Mouse (Mus musculus): ENCODE measurements around the gene Nrbf2.

The Nrbf2 gene

DNA sequence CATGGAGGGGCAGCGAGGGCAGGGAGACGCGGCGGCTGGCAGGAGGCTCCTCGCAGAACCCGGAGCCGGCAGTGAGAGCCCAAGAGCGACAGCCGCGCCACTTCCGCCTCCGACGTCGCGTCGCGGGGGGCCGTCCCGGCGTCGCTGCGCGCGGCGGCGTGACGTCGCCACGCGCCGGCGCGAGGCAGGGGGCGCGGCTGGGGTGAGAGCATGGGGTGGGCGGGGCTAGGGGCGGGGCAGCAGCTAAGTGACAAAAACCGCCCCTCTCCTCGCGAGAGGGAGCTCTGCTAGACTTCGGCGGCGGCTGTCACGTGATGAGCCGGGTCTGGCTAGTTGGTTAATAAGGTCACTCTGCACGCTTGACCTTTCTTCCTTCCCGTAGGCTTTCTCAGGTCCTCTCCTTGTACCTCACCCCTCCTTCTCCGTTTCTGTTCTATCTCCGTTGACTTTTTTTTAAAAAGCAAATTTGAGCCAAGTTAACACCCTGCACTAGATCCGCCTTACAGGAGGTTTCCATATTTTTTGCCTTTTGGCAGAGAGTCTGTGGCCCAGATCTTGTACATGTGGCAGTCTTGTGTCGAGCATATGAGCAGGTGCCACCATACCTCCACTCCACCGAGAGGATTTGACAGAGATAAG, at the start of gene Nrbf2:
TSS of gene Nrbf2 (minus strand) at position 130 of the 639 bp plus-strand sequence.
- peak; percentile 88 to 93 for DNase-seq (ENCODE audit: low spot score in 2 of 2)

DNA sequence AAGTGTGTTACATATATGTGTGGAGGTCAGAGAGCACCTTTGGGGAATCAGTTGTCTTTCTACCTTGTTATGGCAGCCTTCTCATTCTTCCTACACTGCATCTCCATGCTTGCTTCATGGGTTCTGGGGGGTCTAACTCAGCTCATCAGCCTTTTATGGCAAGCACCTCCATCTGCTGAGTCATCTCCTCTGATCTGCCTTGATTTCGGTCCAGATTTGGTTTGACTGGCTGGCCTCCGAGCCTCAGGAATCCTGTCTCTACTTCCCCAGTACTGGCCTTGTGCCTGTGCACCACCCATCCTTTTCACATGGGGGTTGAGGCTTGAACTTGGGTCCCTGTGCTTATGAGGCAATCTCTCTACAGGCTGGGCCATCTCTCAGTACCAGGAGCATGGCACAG, 45.5 kb upstream of the Nrbf2 start:
- no peak for DNase-seq (ENCODE audit: low spot score in 2 of 2)

DNA sequence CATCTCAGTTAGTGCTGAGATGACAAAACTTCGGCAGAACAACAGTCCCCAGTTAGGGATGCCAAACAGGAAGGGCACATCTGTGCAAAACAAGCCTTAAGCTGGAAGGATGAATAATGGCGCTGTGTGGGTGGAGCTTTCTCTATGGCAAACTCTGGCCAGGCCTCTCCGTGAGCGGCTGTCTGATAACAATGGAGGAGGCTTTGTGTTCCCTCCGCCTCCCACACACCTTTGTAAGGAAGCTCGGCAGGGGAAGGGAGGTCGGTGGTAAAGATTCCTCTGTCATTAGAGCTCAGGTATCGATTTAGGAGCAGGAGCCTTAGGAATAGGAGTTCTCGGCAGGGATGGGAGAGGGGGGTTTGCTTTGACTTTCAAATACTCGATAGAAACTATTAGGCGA, 44.6 kb upstream of the Nrbf2 start:
- DNase-seq (ENCODE audit: low spot score in 2 of 2): no peak

DNA sequence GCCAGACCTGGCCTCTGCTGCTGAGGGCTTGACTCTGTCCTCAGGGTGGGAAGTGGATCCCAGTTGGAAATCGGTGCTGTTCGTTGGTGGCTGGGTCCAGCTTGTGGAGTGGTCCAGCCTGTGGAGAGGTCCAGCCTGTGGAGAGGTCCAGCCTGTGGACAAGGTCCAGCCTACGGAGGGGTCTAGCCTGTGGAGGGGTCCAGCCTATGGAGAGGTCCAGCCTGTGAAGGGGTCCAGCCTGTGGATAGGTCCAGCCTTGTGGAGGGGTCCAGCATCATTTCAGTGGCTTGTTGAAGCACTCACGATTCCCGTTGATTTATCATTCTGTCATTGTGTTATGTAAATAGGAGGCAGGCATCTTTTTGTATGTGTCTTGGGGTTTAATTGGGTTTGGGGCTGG, 43.1 kb upstream of the Nrbf2 start:
- no peak for DNase-seq (ENCODE audit: low spot score in 2 of 2)

DNA sequence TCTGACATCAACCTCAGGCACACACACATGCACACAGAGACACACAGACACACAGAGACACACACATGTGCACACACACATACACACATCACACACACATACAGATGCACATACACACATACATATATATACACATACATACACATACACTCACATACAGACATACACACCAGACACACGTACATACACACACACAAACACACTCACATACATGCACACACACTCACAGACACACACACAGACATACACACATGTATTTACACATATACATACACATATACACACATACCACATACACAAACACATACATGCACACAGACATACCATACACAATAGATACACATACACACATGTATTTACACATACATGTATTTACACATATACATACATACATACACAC, 38.9 kb upstream of the Nrbf2 start:
- DNase-seq (ENCODE audit: low spot score in 2 of 2): no peak

DNA sequence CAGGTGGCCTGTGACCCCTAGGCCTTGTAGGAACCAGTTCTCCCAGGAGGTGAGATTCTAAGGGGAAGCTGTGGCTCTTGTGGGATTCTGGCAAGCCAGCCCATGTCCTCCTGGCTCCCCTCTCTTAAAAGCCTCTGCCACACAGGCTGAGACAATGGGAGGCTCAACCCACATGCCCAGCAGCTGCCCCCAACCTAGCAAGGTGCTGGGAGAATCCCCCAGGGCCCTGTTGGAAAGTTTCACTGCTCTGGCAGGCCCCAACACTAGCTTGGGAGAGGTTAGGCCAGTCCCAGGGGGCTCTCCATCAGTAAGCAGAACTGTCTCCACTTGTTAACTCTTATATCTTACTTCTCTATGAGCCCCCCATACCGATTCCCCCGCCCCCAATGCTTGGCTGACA, 36.3 kb upstream of the Nrbf2 start:
- DNase-seq (ENCODE audit: low spot score in 2 of 2): no peak

DNA sequence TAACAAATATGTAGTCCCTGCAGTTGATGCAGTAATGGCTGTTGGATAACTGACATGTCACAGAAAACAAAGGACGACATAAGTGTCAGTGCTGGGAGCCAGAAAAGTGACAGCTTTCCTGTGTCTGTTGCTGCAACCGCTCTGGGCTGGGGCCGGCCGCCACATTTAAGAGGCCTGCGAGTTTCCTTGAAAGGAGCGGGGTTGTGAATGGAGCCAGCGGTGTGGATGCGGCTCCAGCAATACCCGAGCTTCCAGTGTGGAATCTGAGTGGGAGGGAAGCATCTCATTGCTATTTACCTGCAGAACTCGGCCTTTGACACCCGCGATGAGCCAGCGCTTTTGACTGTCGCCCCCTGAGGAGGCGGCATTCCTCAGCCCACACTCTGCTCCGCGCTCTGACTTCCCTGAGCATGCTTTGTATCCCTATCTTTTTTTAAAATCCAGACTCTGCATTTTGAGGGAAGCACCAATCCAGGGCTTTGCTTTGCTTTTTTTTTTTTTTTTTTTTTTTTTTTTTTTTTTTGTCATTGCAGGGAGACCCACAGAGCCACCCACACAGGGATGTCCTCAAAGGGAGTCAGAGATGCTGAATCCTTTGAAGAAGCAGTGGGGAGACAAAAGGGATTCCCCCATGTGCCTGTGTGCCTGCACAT, 35.2 kb upstream of the Nrbf2 start:
- peak in 1 of 2 experiments; percentile 25 for DNase-seq (ENCODE audit: low spot score in 2 of 2)

DNA sequence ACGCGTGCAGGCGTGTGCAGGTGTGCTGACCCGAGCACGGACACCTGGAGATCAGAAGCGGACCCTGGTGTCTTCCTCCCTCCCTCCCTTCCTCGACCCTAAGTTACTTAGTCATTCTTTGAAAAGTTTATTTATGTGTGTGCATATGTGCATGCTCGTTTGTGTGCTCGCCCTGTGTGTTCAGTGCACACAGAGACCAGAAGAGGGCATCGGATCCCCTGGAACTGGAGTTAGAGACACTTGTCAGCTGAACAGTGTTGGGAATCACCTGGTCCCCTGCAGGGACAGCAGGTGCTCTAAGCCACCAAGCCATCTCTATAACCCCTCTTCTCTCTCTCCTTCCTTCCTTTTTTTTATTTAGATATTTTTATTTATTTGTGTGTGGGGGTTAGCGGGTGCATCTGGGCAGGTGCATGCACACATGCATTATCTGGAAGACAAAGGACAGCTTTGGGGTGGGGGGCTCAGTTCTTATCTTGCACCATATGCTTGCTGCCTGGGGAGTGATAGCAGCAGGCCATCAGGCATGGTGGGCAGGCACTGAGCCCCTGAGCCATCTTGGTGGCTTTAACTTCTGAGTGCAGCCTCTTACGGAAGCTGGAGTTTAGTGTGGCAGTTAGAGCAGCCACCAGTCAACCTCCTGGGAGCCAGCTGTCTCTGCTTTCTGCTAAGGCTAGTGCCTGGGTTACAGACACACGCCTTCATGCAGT, 34.1 kb upstream of the Nrbf2 start:
- DNase-seq (ENCODE audit: low spot score in 2 of 2): no peak

DNA sequence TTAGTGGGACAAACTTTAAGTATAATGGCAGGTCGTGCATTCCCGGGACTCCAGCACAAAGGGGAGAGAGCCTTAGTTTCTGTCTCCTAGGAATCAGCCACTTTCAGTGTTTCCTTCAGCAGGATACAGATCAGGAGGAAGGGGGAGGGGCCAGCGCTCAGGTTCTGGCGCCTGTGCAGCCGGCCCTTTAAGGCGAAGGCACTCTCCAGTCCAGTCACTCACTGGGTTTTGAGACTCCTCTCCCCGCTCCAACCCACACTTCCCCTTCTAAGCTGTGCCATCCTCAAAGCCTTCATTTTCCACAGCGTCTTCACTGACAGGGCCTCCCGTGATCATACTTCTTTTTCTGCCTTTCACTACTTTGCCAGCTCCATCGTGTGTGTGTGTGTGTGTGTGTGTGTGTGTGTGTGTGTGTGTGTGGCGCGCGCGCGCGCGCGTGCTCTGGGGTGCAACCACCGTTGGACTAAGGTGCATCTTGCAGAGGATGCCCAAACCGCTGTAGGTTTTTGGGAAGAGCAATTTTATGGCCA, 32.9 kb upstream of the Nrbf2 start:
- DNase-seq (ENCODE audit: low spot score in 2 of 2): peak in 1 of 2 experiments; percentile 45

DNA sequence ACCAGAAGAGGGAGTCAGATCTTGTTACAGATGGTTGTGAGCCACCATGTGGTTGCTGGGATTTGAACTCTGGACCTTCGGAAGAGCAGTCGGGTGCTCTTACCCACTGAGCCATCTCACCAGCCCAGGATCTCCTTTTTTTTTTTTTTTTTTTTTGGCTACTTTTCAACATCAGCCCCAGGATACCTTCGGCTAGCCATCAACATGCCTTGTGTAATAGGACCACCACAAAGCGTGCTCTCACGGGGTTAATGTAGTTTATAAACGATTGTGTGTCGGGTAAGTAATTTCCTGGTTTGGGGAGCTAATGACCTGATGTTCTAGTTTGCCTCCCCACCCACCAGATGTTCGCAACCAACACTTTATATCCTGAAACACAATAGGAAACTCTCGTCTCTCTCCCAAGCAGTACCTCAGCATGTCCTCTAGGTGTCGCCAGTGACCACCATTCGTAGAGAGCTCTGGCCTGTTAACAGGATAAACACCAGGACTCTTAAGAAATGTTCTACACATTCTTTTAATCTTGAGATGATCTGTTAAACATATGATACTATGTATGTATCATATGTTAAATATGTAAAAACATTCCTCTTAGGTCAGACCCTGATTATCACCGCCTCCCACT, 29.8 kb upstream of the Nrbf2 start:
- peak; percentile 63 to 80 for DNase-seq (ENCODE audit: low spot score in 2 of 2)

DNA sequence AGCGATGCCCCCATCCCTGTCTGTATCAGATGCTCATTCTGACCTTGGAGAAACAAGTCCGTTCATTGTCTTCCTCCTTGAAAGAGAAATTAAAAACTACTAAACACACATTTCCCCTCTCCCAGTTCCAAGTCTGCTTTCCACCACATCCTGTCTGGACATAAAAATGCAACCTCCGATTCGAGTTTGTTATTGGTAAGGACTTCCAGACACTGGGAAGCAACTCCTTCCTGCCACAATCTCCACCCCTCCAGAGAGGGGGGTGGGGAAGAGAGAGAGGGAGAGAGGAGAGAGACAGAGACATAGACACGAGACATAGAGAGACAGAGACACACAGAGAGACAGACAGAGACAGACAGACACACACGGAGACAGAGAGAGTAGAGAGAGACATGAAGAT, 27.4 kb upstream of the Nrbf2 start:
- DNase-seq (ENCODE audit: low spot score in 2 of 2): no peak

DNA sequence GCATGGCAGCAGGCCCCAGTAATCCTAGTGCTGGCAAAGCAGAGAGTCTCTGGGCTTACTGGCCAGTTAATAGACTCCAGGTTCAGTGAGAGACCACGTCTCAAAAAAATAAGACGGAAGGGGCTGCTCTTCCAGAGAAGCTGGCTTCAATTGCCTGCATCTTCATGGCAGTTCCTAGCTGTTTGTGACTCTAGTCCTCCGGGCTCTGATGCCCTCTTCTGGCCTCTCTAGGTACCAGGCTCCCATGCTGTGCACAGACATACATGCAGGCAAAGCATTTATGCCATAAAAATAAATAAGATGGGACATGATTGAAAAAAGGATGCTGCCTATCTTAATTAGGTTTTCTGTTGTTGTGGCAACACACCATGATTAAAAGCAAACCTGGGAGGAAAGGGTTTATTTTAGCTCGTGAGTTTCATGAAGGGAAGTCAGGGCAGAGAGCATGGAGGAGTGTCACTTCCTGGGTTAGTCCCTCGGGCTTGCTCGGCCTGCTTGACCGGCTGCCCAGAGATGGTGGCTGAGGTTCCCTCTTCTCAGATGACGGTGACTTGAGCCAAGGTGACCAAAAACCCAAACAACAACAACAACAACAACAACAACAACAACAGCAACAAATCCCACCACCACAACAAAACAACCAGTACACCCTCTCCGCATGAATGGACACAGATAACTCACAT, 26.3 kb upstream of the Nrbf2 start:
- peak; percentile 82 to 83 for DNase-seq (ENCODE audit: low spot score in 2 of 2)

DNA sequence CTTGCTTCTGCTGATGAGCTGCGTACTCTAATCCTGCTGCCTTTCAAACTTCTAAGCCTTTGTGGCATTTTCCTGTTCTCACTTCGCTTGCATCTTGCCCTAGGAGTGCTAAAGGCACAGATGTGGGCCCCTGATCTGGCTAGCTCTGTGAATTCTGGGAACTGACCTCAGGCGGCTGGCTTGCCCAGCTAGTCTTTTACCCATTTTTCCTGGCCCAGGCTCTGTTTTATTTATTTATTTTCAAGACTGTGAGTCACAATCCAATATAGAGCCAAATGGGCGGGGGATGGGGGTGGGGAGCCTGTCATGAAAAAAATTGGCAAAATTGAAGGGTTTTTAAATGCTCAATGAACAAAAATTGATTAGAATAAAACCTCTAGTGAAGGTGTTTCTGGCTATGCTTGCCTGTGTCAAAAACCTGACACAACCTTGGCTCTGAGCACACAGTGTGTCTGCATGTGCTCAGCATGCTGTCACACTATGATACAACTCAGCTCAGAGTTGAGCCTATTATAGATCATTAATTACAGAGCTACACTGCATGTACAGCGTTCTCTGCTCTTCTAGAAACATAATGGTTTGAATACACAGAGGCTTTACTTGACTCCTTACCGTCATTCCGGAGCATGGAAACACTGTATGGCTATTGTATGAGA, 24.5 kb upstream of the Nrbf2 start:
- no peak for DNase-seq (ENCODE audit: low spot score in 2 of 2)

DNA sequence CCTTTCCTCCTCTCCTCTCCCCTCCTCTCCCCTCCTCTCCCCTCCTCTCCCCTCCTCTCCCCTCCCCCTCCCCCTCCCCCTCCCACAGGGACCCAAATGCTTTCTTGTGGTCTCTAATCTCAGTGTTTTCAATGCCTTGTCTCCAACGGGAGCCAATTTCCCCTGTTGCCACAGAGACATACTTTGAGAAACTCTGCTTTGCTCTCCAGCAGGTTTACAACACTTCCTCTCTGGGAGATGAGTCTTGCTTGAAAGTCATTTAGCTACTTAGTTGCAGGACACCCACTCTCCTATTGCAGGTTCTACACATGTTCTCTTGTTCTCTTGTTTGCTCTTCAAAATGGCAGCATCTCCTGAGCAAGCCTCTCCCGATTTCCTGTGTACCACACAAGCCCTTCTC, 17.2 kb upstream of the Nrbf2 start:
- DNase-seq (ENCODE audit: low spot score in 2 of 2): no peak

DNA sequence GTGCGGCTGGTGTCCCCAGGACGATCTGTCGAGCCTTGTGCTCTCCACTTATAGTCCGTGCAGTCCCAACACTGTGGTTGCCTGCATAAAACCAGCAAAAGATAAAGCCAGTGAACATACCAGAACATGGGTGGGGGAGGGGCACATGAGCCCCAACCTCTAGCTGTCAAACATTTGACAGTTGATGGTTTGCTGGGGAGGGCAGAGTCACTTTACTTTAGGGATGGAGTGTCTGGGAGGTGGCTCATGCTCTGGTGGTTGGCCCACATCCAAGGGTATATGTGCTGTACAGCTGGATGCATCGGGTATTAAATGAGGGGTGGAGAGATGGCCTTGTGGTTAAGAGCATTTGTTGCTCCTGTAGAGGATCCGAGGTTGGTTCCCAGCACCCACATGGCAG, 15.9 kb upstream of the Nrbf2 start:
- no peak for DNase-seq (ENCODE audit: low spot score in 2 of 2)

DNA sequence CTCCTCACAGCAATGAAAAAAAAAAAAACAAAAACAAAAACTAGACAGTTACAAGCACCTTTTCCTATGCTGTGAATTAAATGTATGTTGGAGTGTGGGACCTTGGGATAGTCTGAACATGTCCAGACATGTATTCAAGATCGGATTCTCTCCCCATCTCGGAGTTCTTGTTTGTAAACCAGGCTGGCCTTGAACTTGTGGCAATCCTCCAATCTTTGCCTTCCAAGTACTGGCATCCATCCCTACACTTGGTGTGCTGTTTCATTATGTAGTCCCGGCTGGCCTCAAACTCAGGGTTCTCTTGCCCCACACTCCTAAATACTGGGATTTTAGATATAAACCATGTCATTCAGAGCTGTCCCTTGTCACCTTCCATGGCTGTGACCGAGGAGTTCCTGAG, 14.2 kb upstream of the Nrbf2 start:
- DNase-seq (ENCODE audit: low spot score in 2 of 2): no peak

DNA sequence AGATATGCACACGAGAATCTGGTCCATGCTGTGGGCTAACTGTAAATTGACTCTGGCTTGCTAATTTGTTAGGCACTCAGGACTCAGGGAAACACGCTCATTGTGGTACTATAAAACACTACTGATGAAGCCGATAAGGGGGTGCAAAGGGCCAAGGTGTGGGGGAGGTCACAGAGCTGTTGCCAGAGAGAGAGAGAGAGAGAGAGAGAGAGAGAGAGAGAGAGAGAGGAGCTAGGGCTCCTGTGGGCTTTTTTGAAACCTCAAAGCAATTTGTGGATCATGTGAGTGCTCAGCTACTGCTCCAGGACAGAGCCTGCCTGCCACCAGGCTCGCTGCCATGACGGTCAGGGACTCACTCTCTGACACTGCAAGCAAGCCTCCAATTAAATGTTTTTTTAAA, 13.8 kb upstream of the Nrbf2 start:
- DNase-seq (ENCODE audit: low spot score in 2 of 2): no peak

DNA sequence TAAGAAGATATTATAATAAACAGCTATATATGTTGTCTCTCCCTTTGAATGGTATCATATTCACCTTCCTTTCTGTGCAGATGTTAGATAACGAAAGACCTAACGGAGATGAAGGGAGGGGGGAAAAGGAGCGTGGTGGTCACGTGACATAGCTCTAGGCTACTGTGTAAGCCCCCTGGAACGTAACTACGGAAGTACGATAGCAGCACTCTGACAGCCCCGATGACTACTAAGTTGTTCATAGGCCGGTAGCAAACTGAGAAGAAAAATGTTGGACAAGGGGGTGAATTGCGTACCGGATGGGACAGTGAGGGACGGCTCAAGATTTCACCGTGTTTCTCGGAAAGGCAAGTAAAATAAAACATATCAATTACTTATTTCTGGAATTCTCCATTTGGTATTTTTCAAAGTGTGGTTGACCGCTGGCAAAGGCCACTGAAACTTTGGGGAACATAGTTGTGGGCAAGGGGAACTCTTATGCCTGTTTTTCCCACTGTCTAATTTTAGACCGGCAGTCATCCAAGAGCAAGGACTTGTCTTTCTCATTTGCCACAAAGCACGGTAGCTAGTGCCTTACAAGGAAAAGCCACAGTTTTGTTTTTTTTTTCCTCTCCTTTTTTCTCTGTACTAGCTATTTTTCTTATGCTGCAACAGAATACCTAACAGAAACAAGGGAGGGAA, 12.2 kb upstream of the Nrbf2 start:
- DNase-seq (ENCODE audit: low spot score in 2 of 2): no peak

DNA sequence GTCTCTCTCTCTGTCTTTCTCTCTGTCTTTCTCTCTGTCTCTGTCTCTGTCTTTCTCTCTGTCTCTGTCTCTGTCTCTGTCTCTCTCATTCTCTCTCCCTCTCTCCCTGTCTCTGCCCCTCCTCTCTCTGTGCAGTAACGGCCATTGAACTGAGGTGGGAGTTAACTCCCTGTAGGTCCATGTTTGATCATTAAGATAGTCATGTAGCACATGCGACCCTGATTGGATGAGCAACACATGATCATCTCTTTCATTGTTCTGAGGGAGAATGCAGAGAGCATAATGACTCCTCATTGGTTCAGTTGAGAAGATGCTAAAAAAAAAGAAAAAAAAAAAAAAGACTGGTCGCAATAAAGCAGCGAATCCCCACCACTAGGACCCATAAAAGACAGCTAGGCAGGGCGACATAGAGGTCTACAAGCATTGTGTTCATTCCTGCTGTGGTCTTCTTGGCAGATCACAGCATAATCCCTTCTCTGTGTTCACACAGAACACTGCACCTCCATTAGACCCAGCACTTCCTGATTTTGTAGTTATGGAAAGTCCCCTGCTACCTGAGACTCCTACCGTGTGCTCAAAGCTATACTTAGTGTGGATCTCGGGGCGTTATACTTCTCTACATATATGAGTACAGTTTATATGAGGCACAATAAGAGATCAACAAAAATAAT, 11.5 kb upstream of the Nrbf2 start:
- no peak for DNase-seq (ENCODE audit: low spot score in 2 of 2)

DNA sequence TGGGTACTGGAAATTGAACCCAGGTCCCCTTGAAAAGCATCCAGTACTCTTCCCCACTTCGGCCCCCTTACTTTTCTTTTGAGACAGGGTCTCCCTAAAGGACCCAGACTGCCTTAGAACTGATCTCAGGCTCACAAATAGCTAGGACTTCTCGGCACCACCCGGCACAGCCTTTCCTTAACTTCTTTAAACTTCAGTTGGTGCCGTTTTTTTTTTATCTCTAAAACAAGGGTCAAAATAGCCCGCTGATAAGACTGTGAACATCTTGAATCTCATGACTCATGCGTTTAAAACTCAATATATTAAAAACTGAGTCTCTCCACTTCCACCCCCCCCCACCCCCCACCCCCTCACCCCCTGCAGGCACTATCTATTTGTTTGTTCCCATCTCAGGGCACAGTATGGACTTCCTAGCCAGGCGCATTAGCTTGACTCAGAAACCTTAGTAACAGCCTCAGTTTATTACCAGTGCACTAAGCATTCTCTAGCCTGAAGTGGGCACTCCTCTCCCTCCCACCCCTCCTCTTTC, 10.9 kb upstream of the Nrbf2 start:
- DNase-seq (ENCODE audit: low spot score in 2 of 2): no peak

All from right cerebral cortex, postnatal 10 days (tissue).